Mouse (Mus musculus) layer of hippocampus, postnatal 36 days (tissue): ENCODE data around the gene Hnrnpa1. TPM values are rescaled to one million over a fixed set of nuclear protein-coding genes. Genes with fewer than 3 reads are reported as not detected.

Source experiments
- DNase-seq, 2 experiments: peaks; one replicate each; pipeline ENCODE4 v3.0.0; 2022
- total RNA-seq, 2 experiments: library from RNA; stranded (reverse); gene quantifications; 2 replicates each; pipeline ENCODE4 v1.2.3; 2021

Hnrnpa1 gene
- total RNA-seq: 100 to 1,000 TPM; 257 to 272 TPM

- peak; percentile 89 to 92 for DNase-seq
Measured at GRCm38 (mm10) chr15:103240160-103241028, at the start of gene Hnrnpa1. Gene Hnrnpa1, plus strand, starts transcription at chr15:103240432.

GRCm38 (mm10) chr15:103190531-103191462 is 49.4 kb upstream of the Hnrnpa1 start:
- DNase-seq: no peak

- no peak for DNase-seq
Measured at GRCm38 (mm10) chr15:103193606-103194005, 46.6 kb upstream of the Hnrnpa1 start.

- DNase-seq: no peak
Measured at GRCm38 (mm10) chr15:103196835-103197234, 43.4 kb upstream of the Hnrnpa1 start.

- no peak for DNase-seq
Measured at GRCm38 (mm10) chr15:103197785-103198184, 42.4 kb upstream of the Hnrnpa1 start.

- no peak for DNase-seq
Measured at GRCm38 (mm10) chr15:103202088-103202793, 38.0 kb upstream of the Hnrnpa1 start.

- no peak for DNase-seq
Measured at GRCm38 (mm10) chr15:103205156-103205555, 35.1 kb upstream of the Hnrnpa1 start.

- DNase-seq: no peak
Measured at GRCm38 (mm10) chr15:103214149-103214548, 26.1 kb upstream of the Hnrnpa1 start.

GRCm38 (mm10) chr15:103214971-103215907 is 25.0 kb upstream of the Hnrnpa1 start:
- DNase-seq: peak; percentile 89 to 90

GRCm38 (mm10) chr15:103216052-103216451 is 24.2 kb upstream of the Hnrnpa1 start:
- no peak for DNase-seq

GRCm38 (mm10) chr15:103220785-103221184 is 19.4 kb upstream of the Hnrnpa1 start:
- DNase-seq: no peak

GRCm38 (mm10) chr15:103221386-103221785 is 18.8 kb upstream of the Hnrnpa1 start:
- DNase-seq: no peak

GRCm38 (mm10) chr15:103224161-103224560 is 16.1 kb upstream of the Hnrnpa1 start:
- DNase-seq: no peak

- DNase-seq: no peak
Measured at GRCm38 (mm10) chr15:103227022-103227421, 13.2 kb upstream of the Hnrnpa1 start.

GRCm38 (mm10) chr15:103227572-103227971 is 12.7 kb upstream of the Hnrnpa1 start:
- DNase-seq: no peak

GRCm38 (mm10) chr15:103228904-103229303 is 11.3 kb upstream of the Hnrnpa1 start:
- DNase-seq: no peak

GRCm38 (mm10) chr15:103233119-103233518 is 7.1 kb upstream of the Hnrnpa1 start:
- DNase-seq: no peak

GRCm38 (mm10) chr15:103237295-103237694 is 2.9 kb upstream of the Hnrnpa1 start:
- no peak for DNase-seq

GRCm38 (mm10) chr15:103239130-103239684 is 1.0 kb upstream of the Hnrnpa1 start:
- DNase-seq: peak; percentile 88 to 90

GRCm38 (mm10) chr15:103239685-103240159 is 510 bp upstream of the Hnrnpa1 start, which contains the start of gene Cbx5:
Gene Cbx5, minus strand, starts transcription at chr15:103239816.
- peak; percentile 98 for DNase-seq
